Mouse (Mus musculus): ENCODE measurements around the gene Pid1.
"Not testable (repeated sequence)": the region's sequence is repeated elsewhere in the genome, so short reads cannot be mapped to it uniquely, and the experiment has no call there.

Pid1 gene

GRCm38 (mm10) chr1:84272951-84273350, 91.0 kb downstream of the Pid1 start:
- in situ Hi-C loops (cut with MboI, MseI): no loop called here

DNA sequence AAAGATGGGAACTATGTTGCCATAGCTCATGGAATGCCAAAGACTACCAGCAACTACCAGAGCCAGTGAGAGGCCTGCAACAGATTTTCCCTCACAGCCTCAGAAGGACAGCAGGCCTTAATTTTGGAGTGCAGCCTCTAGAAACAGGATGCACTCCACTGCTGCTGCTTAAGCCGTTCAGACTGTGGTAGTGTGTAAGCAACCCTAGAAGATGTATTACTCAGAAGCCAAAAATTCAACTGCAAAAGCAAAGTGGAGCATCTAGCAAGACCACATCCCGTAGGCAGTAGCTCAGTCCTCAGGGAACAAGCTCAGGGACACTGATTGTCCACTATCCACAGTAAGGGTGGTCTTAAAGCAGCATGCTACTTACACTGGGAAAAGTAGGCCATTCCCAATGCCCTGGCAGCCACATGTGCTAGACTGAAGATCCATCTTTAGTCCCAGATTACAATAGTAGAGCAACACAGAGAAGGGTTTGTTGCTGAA, 92.2 kb downstream of the Pid1 start:
- in situ Hi-C loops (cut with MboI, MseI): no loop called here

DNA sequence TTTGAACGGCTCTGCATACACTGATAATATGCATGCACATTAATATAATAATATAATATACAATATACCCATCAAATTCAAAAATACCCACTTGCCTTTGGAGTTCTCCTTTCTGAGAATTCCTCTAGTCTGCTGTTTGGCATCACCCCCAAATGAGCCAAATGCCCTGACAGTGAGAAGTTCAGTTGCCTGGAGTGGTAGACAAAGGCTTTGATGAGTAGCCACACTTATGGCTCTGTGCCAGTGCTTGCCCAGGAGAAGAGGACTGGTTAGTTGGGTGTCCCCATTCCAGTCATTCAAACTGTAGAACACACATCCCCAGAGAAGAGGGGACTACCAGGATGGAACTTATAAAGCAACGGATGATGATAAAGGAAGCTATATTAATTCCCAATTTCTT, 106.3 kb downstream of the Pid1 start:
- in situ Hi-C loops (cut with MboI, MseI): no loop called here

GRCm38 (mm10) chr1:84254361-84254760, 109.6 kb downstream of the Pid1 start:
- in situ Hi-C loops (cut with MboI, MseI): no loop called here

- in situ Hi-C loops (cut with MboI, MseI): no loop called here
Measured at GRCm38 (mm10) chr1:84253838-84254237, 110.1 kb downstream of the Pid1 start.

- in situ Hi-C loops (cut with MboI, MseI): no loop called here
Measured at GRCm38 (mm10) chr1:84251205-84251604, 112.8 kb downstream of the Pid1 start.

DNA sequence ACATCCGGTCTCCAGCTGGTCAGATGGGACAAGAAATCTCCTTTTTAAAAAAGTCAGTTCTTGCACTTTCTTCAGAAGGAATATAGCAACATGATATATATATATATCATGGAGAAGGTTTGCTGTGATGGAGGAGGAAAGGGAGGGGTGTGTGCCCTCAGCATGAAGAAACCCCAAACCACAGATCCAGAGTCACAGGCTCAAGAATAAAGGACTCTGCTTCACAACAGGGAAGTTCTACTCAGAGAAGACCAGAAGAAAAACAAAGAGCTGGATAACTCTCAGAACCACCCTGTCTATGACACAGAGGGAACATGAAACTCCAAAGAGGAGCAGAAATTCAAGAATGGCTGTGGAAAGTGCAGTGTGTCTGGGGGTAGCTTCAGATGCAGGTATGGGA, 113.2 kb downstream of the Pid1 start:
- in situ Hi-C loops (cut with MboI, MseI): no loop called here

GRCm38 (mm10) chr1:84249772-84250338, 114.1 kb downstream of the Pid1 start:
- in situ Hi-C loops (cut with MboI, MseI): no loop called here

- in situ Hi-C loops (cut with MboI, MseI): no loop called here
Measured at GRCm38 (mm10) chr1:84247111-84247510, 116.9 kb downstream of the Pid1 start.

- in situ Hi-C loops (cut with MboI, MseI): loop anchor here (5.0 kb wide), 1 partner anchor 51 kb away; no protein-coding TSS in a partner anchor
Measured at GRCm38 (mm10) chr1:84241192-84241828, 122.7 kb downstream of the Pid1 start.

DNA sequence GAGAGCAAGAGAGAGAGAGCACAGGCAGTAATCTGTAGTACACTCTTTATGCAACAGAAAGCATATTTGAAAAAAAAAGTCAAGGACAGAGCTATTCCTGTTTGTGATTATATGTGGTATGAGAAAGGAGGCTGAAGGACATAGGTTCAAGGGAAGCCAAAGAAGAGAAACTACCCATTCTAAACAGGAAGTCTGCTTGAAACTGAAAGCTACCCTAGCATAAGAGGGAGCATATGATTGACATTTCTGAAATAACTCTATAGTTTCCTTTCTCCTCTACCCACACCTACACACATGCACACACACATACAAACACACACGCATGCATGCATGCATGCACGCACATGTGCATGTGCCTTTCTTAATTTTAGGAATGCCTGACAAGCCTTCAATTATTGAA, 123.8 kb downstream of the Pid1 start:
- in situ Hi-C loops (cut with MboI, MseI): loop anchor here (5.0 kb wide), 1 partner anchor 52 kb away; no protein-coding TSS in a partner anchor

DNA sequence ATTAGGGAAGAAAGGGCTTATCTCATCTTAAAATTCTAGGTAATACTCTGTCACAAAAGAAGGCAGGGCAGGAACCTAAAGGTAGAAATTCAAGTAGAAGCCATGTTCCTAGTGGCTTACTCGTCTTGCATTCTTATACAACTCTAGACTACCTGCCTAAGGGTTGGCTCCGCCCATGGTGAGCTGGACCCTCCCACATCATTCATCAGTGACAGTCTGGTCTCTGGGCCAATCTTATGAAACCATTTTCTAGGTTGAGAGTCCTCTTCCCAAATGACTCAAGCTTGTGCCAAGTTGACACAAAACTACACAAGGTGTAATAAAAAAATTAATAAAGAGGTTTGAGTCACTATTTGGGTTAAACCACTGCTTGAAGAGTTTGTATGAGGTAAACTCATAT, 133.5 kb downstream of the Pid1 start:
- in situ Hi-C loops (cut with MboI, MseI): no loop called here

- in situ Hi-C loops (cut with MboI, MseI): no loop called here
Measured at GRCm38 (mm10) chr1:84225626-84226025, 138.4 kb downstream of the Pid1 start.

GRCm38 (mm10) chr1:84222051-84222450, 141.9 kb downstream of the Pid1 start:
- in situ Hi-C loops (cut with MboI, MseI): no loop called here

DNA sequence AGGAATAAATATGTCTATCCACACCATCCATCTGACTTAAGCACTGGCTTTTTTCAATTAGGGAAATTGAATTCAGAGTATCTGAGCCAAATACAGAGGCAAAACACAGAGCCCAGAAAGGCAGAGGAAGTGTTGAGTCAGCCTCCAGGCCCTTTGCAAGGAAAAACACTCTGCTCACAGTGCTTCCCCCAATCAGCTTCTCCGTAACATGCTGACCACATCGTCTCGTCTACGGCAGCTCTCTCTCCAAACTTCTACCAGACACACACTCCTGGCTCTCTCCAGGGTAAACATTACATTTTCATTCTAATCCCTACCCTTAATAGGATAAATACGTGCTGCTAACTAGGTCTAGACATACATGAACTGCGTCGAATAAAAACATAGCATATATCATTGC, 145.4 kb downstream of the Pid1 start:
- in situ Hi-C loops (cut with MboI, MseI): no loop called here

- in situ Hi-C loops (cut with MboI, MseI): no loop called here
Measured at GRCm38 (mm10) chr1:84217777-84218176, 146.2 kb downstream of the Pid1 start.

- in situ Hi-C loops (cut with MboI, MseI): no loop called here
Measured at GRCm38 (mm10) chr1:84211507-84211906, 152.5 kb downstream of the Pid1 start.

GRCm38 (mm10) chr1:84205746-84206145, 158.2 kb downstream of the Pid1 start:
- in situ Hi-C loops (cut with MboI, MseI): not testable (repeated sequence)

GRCm38 (mm10) chr1:84203494-84203893, 160.5 kb downstream of the Pid1 start:
- in situ Hi-C loops (cut with MboI, MseI): no loop called here

GRCm38 (mm10) chr1:84199890-84200289, 164.1 kb downstream of the Pid1 start:
- in situ Hi-C loops (cut with MboI, MseI): no loop called here

DNA sequence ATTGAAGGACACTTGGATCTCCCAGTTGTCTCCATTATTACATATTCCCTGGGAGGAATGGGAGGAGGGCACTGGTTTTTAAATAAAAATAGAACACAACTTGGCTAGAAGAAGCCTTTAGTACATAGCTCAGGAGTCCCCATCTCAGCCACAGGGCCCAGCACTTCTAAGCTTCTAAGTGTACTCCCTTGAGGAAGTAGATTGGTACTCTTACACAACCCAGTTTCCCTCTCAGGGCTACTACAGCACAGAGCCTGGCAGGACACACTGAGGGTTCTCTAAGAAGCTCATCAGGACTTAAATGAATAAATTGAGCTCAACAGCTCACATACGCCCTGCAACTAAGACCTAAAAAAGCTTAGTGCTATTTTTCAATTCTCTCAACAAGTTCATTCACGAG, 165.1 kb downstream of the Pid1 start:
- in situ Hi-C loops (cut with MboI, MseI): no loop called here

GRCm38 (mm10) chr1:84192167-84192566, 171.8 kb downstream of the Pid1 start:
- in situ Hi-C loops (cut with MboI, MseI): no loop called here

DNA sequence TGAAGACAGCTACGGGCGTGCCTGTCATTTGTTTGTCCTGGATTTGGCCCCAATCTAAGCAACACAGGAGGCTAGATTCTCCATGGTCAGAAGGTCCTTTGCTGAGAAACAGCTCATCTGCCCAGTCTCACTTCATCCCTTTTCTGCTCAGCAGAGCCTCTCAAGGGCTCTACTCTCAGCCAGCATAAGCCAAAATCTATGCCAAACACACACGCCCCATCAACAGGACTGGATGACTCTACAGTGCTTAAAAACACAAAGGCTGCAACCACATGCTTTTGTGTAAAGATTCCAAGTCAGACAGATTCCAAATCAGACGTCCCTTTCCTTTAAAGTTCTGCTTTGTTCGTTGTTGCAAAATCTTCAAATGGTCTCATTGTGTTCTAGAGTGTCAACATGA, 174.5 kb downstream of the Pid1 start:
- in situ Hi-C loops (cut with MboI, MseI): no loop called here
